Mouse (Mus musculus): ENCODE measurements around the gene H1f0. TPM values are rescaled to one million over a fixed set of nuclear protein-coding genes. Genes with fewer than 3 reads are reported as not detected.

H1f0 gene
- 479 and 551 TPM in 2 replicates for polyA plus RNA-seq (2015; fragmentation: Nextera tagmentation; extraction: Ambion mirVana)

GRCm38 (mm10) chr15:79028237-79028738 lies at the start of gene H1f0:
Gene H1f0 (plus strand): TSS chr15:79028450.
- Histone ChIP-seq H3K27ac (ENCODE audit: low read length) (peak within 1 kb of the TSS; percentile 96), H3K4me1 (ENCODE audit: control insufficient read depth, insufficient read depth, low read length) (peaks cover 31% of the 10 kb centered on the region), H3K4me2 (ENCODE audit: low read depth, low read length) (peak within 1 kb of the TSS; percentile 94), H3K27me3 (ENCODE audit: control insufficient read depth, insufficient read depth, low read length) (no peaks in the 10 kb centered on the region), H3K36me3 (ENCODE audit: control insufficient read depth, insufficient read depth, low read length) (no peaks in the 10 kb centered on the region), H3K9ac (ENCODE audit: low read length) (peak within 1 kb of the TSS; percentile 98), H3K9me3 (replicated peaks; ENCODE audit: control insufficient read depth, low read length) (no peaks in the 10 kb centered on the region), H3K4me3 (replicated peaks; ENCODE audit: low read length) (peak within 1 kb of the TSS; percentile 85)
- peak; percentile 74; the same call in 1 of the 2 replicates for ATAC-seq (ENCODE audit: insufficient read depth, low FRiP score)
- 0% methylated on average over 58 of the region's 58 CpGs for WGBS

- no peaks in the 10 kb centered on the region for H3K9me3 ChIP-seq (replicated peaks; ENCODE audit: control insufficient read depth, low read length)
- ATAC-seq (ENCODE audit: insufficient read depth, low FRiP score): peak; percentile 23; the same call in 1 of the 2 replicates
- H3K4me2 ChIP-seq (ENCODE audit: low read depth, low read length): 0 out of 2 replicates have a peak overlapping the region, but pooled peaks have one; percentile 25
- H3K4me3 ChIP-seq (replicated peaks; ENCODE audit: low read length): no peak overlapping the region
- no peaks in the 10 kb centered on the region for H3K36me3 ChIP-seq (ENCODE audit: control insufficient read depth, insufficient read depth, low read length)
- WGBS: 6% methylated on average over 4 of the region's 4 CpGs
- H3K9ac ChIP-seq (ENCODE audit: low read length): peak overlapping the region; percentile 62
- H3K27me3 ChIP-seq (ENCODE audit: control insufficient read depth, insufficient read depth, low read length): no peaks in the 10 kb centered on the region
- H3K27ac ChIP-seq (ENCODE audit: low read length): peak overlapping the region; percentile 81
- H3K4me1 ChIP-seq (ENCODE audit: control insufficient read depth, insufficient read depth, low read length): peaks cover 20% of the 10 kb centered on the region
Observed at GRCm38 (mm10) chr15:78978875-78979274, 49.4 kb upstream of the H1f0 start.

- no peak overlapping the region for H3K9ac ChIP-seq (ENCODE audit: low read length)
- no peak overlapping the region for H3K27ac ChIP-seq (ENCODE audit: low read length)
- H3K4me1 ChIP-seq (ENCODE audit: control insufficient read depth, insufficient read depth, low read length): peaks cover 33% of the 10 kb centered on the region
- H3K27me3 ChIP-seq (ENCODE audit: control insufficient read depth, insufficient read depth, low read length): no peaks in the 10 kb centered on the region
- WGBS: 87% methylated on average over 4 of the region's 4 CpGs
- H3K9me3 ChIP-seq (replicated peaks; ENCODE audit: control insufficient read depth, low read length): no peaks in the 10 kb centered on the region
- ATAC-seq (ENCODE audit: insufficient read depth, low FRiP score): no peak
- no peak overlapping the region for H3K4me3 ChIP-seq (replicated peaks; ENCODE audit: low read length)
- H3K36me3 ChIP-seq (ENCODE audit: control insufficient read depth, insufficient read depth, low read length): no peaks in the 10 kb centered on the region
- H3K4me2 ChIP-seq (ENCODE audit: low read depth, low read length): no peak overlapping the region
Observed at GRCm38 (mm10) chr15:78980084-78980483, 48.2 kb upstream of the H1f0 start.

- Histone ChIP-seq H3K4me3 (replicated peaks; ENCODE audit: low read length) (peak overlapping the region; percentile 85), H3K36me3 (ENCODE audit: control insufficient read depth, insufficient read depth, low read length) (no peaks in the 10 kb centered on the region), H3K4me1 (ENCODE audit: control insufficient read depth, insufficient read depth, low read length) (peaks cover 44% of the 10 kb centered on the region), H3K27me3 (ENCODE audit: control insufficient read depth, insufficient read depth, low read length) (no peaks in the 10 kb centered on the region), H3K27ac (ENCODE audit: low read length) (peak overlapping the region; percentile 96), H3K4me2 (ENCODE audit: low read depth, low read length) (peak overlapping the region; percentile 83), H3K9me3 (replicated peaks; ENCODE audit: control insufficient read depth, low read length) (no peaks in the 10 kb centered on the region), H3K9ac (ENCODE audit: low read length) (peak overlapping the region; percentile 93)
- WGBS: under 1% methylated on average over 63 of the region's 67 CpGs
- peak; percentile 90 for ATAC-seq (ENCODE audit: insufficient read depth, low FRiP score)
Observed at GRCm38 (mm10) chr15:78982658-78983435, 45.4 kb upstream of the H1f0 start.

GRCm38 (mm10) chr15:78983436-78984285 lies 44.6 kb upstream of the H1f0 start:
- Histone ChIP-seq H3K4me1 (ENCODE audit: control insufficient read depth, insufficient read depth, low read length) (peaks cover 50% of the 10 kb centered on the region), H3K9ac (ENCODE audit: low read length) (peak overlapping the region; percentile 93), H3K9me3 (replicated peaks; ENCODE audit: control insufficient read depth, low read length) (no peaks in the 10 kb centered on the region), H3K36me3 (ENCODE audit: control insufficient read depth, insufficient read depth, low read length) (no peaks in the 10 kb centered on the region; the same call in 1 of the 2 replicates), H3K4me3 (replicated peaks; ENCODE audit: low read length) (peak overlapping the region; percentile 85), H3K27me3 (ENCODE audit: control insufficient read depth, insufficient read depth, low read length) (no peaks in the 10 kb centered on the region), H3K4me2 (ENCODE audit: low read depth, low read length) (peak overlapping the region; percentile 83), H3K27ac (ENCODE audit: low read length) (peak overlapping the region; percentile 96)
- under 1% methylated on average over 21 of the region's 21 CpGs for WGBS
- peak; percentile 64 for ATAC-seq (ENCODE audit: insufficient read depth, low FRiP score)

- H3K27ac ChIP-seq (ENCODE audit: low read length): peak overlapping the region; percentile 96
- 16% methylated on average over 5 of the region's 5 CpGs for WGBS
Observed at GRCm38 (mm10) chr15:78984286-78984778, 43.9 kb upstream of the H1f0 start.

GRCm38 (mm10) chr15:78986536-78987220 lies 41.6 kb upstream of the H1f0 start:
- Histone ChIP-seq H3K27ac (ENCODE audit: low read length) (no peak overlapping the region), H3K9ac (ENCODE audit: low read length) (peak overlapping the region; percentile 20; the same call in 1 of the 2 replicates), H3K4me2 (ENCODE audit: low read depth, low read length) (no peak overlapping the region), H3K27me3 (ENCODE audit: control insufficient read depth, insufficient read depth, low read length) (no peaks in the 10 kb centered on the region), H3K4me3 (replicated peaks; ENCODE audit: low read length) (no peak overlapping the region), H3K9me3 (replicated peaks; ENCODE audit: control insufficient read depth, low read length) (no peaks in the 10 kb centered on the region), H3K36me3 (ENCODE audit: control insufficient read depth, insufficient read depth, low read length) (peaks cover 12% of the 10 kb centered on the region), H3K4me1 (ENCODE audit: control insufficient read depth, insufficient read depth, low read length) (peaks cover 42% of the 10 kb centered on the region)
- 57% methylated on average over 11 of the region's 11 CpGs for WGBS
- no peak for ATAC-seq (ENCODE audit: insufficient read depth, low FRiP score)

More at GRCm38 (mm10) chr15:78984286-78984778, 43.9 kb upstream of the H1f0 start:
- Histone ChIP-seq H3K9ac (ENCODE audit: low read length) (peak overlapping the region; percentile 93; the same call in 1 of the 2 replicates), H3K4me1 (ENCODE audit: control insufficient read depth, insufficient read depth, low read length) (peaks cover 46% of the 10 kb centered on the region), H3K4me2 (ENCODE audit: low read depth, low read length) (peak overlapping the region; percentile 83), H3K4me3 (replicated peaks; ENCODE audit: low read length) (peak overlapping the region; percentile 85), H3K9me3 (replicated peaks; ENCODE audit: control insufficient read depth, low read length) (no peaks in the 10 kb centered on the region), H3K36me3 (ENCODE audit: control insufficient read depth, insufficient read depth, low read length) (peaks cover 3% of the 10 kb centered on the region; the same call in 1 of the 2 replicates), H3K27me3 (ENCODE audit: control insufficient read depth, insufficient read depth, low read length) (no peaks in the 10 kb centered on the region)
- ATAC-seq (ENCODE audit: insufficient read depth, low FRiP score): no peak

GRCm38 (mm10) chr15:78988499-78988971 lies 39.7 kb upstream of the H1f0 start:
- Histone ChIP-seq H3K4me2 (ENCODE audit: low read depth, low read length) (no peak overlapping the region), H3K36me3 (ENCODE audit: control insufficient read depth, insufficient read depth, low read length) (peaks cover 30% of the 10 kb centered on the region), H3K4me3 (replicated peaks; ENCODE audit: low read length) (no peak overlapping the region), H3K9ac (ENCODE audit: low read length) (no peak overlapping the region; the same call in 1 of the 2 replicates), H3K27me3 (ENCODE audit: control insufficient read depth, insufficient read depth, low read length) (no peaks in the 10 kb centered on the region), H3K9me3 (replicated peaks; ENCODE audit: control insufficient read depth, low read length) (no peaks in the 10 kb centered on the region), H3K27ac (ENCODE audit: low read length) (peak overlapping the region; percentile 61; the same call in 1 of the 2 replicates), H3K4me1 (ENCODE audit: control insufficient read depth, insufficient read depth, low read length) (peaks cover 37% of the 10 kb centered on the region)
- ATAC-seq (ENCODE audit: insufficient read depth, low FRiP score): 0 out of 2 replicates have a peak, but pooled peaks have one; percentile 6
- WGBS: 57% methylated on average over 14 of the region's 14 CpGs
